Mouse (Mus musculus): Measurements from ENCODE around the gene Atxn7l3. TPM values are rescaled to one million over a fixed set of nuclear protein-coding genes. Genes with fewer than 3 reads are reported as not detected.

The Atxn7l3 gene
- total RNA-seq, 2 experiments from 2014 or later = 19.2 to 22.6 TPM

- DNase-seq = no peak
Measured at GRCm38 (mm10) chr11:102263211-102263610, 33.2 kb downstream of the Atxn7l3 start.

GRCm38 (mm10) chr11:102258521-102258920, 37.9 kb downstream of the Atxn7l3 start:
- no peak for DNase-seq

- DNase-seq = no peak
Measured at GRCm38 (mm10) chr11:102258095-102258494, 38.3 kb downstream of the Atxn7l3 start.

- DNase-seq = no peak
Measured at GRCm38 (mm10) chr11:102257514-102257913, 38.9 kb downstream of the Atxn7l3 start.

- no peak for DNase-seq
Measured at GRCm38 (mm10) chr11:102249351-102250090, 46.9 kb downstream of the Atxn7l3 start.

- DNase-seq = peak; percentile 91 to 99
Measured at GRCm38 (mm10) chr11:102248630-102249230, 47.7 kb downstream of the Atxn7l3 start, which contains the start of gene BC030867. TSS of gene BC030867 (plus strand) at chr11:102248882.

GRCm38 (mm10) chr11:102246871-102247270, 49.6 kb downstream of the Atxn7l3 start:
- no peak for DNase-seq

- DNase-seq = no peak
Measured at GRCm38 (mm10) chr11:102246273-102246635, 50.2 kb downstream of the Atxn7l3 start.

GRCm38 (mm10) chr11:102245581-102246272, 50.7 kb downstream of the Atxn7l3 start:
- no peak for DNase-seq

- DNase-seq = peak; percentile 66 to 75
Measured at GRCm38 (mm10) chr11:102244926-102245449, 51.4 kb downstream of the Atxn7l3 start.

GRCm38 (mm10) chr11:102241874-102242273, 54.6 kb downstream of the Atxn7l3 start:
- no peak for DNase-seq

- DNase-seq = no peak
Measured at GRCm38 (mm10) chr11:102241246-102241645, 55.2 kb downstream of the Atxn7l3 start.

- DNase-seq = no peak
Measured at GRCm38 (mm10) chr11:102240636-102241035, 55.8 kb downstream of the Atxn7l3 start.

Other genes starting within 250 kb of the Atxn7l3 start
- 1 to 10 TPM; 1.5 to 3.1 TPM for gene Mpp2, start 208.1 kb downstream of the Atxn7l3 start, total RNA-seq (2021)
- gene Ppy, start 195.3 kb downstream of the Atxn7l3 start, total RNA-seq (2021) = not detected
- not detected for gene Pyy, start 188.8 kb downstream of the Atxn7l3 start, total RNA-seq (2021)
- gene Nags, start 151.1 kb downstream of the Atxn7l3 start, total RNA-seq (2021) = under 1 TPM in 1 of 2 experiments, not detected in 1; 0.13 TPM
- 10 to 100 TPM; 14.1 to 14.9 TPM for gene Tmem101, start 140.2 kb downstream of the Atxn7l3 start, total RNA-seq (2021)
- gene Lsm12, start 111.3 kb downstream of the Atxn7l3 start, total RNA-seq (2021) = 10 to 100 TPM; 45.5 to 50.6 TPM
- 10 to 100 TPM; 54.5 to 56.6 TPM for gene G6pc3, start 107.0 kb downstream of the Atxn7l3 start, total RNA-seq (2021)
- gene Hdac5, start 66.5 kb downstream of the Atxn7l3 start, total RNA-seq (2021) = 100 to 1,000 TPM; 115 to 117 TPM
- gene BC030867, start 47.7 kb downstream of the Atxn7l3 start, total RNA-seq (2021) = under 1 TPM; 0.22 to 0.28 TPM
- 1 to 10 TPM; 1.2 TPM for gene Asb16, start 27.9 kb downstream of the Atxn7l3 start, total RNA-seq (2021)
- gene Tmub2, start 11.7 kb downstream of the Atxn7l3 start, total RNA-seq (2021) = 10 to 100 TPM; 24.4 to 26.7 TPM
- gene Ubtf, start 23.1 kb upstream of the Atxn7l3 start, total RNA-seq (2021) = 10 to 100 TPM; 49.2 to 49.9 TPM
- gene Slc4a1, start 69.6 kb upstream of the Atxn7l3 start, total RNA-seq (2021) = 1 to 10 TPM; 1.4 to 2.3 TPM
- gene Rundc3a, start 96.8 kb upstream of the Atxn7l3 start, total RNA-seq (2021) = under 1 TPM in 1 of 2 experiments, not detected in 1; 0.64 TPM
- 100 to 1,000 TPM; 187 to 194 TPM for gene Slc25a39, start 111.3 kb upstream of the Atxn7l3 start, total RNA-seq (2021)
- gene Grn, start 133.7 kb upstream of the Atxn7l3 start, total RNA-seq (2021) = 10 to 100 TPM; 82.0 to 98.0 TPM
- gene Fam171a2, start 151.1 kb upstream of the Atxn7l3 start, total RNA-seq (2021) = 1 to 10 TPM; 3.4 to 4.8 TPM
- 1 to 10 TPM; 4.1 to 4.4 TPM for gene Itga2b, start 173.5 kb upstream of the Atxn7l3 start, total RNA-seq (2021)

Measured in heart, adult 18-20 months (tissue).